Mouse (Mus musculus) small intestine, adult 2 months (tissue): ENCODE measurements around the gene Treml2.

Experiments
- CTCF ChIP-seq: fragments of 200-500 bp; IDR thresholded peaks from 2 replicates; pipeline ENCODE4 v1.5.1; 2012; ENCODE audit warnings: low read depth, mild to moderate bottlenecking, control low read depth, inconsistent platforms, low read length, moderate library complexity, mixed read lengths; ENCODE audit not compliant: insufficient replicate concordance, insufficient read length; ENCODE audit errors: extremely low read depth
- POLR2A ChIP-seq: fragments of 200-500 bp; IDR thresholded peaks from 2 replicates; pipeline ENCODE4 v1.6.1; 2012; ENCODE audit warnings: low read depth, mild to moderate bottlenecking, control low read depth, inconsistent platforms, low read length, moderate library complexity

DNA sequence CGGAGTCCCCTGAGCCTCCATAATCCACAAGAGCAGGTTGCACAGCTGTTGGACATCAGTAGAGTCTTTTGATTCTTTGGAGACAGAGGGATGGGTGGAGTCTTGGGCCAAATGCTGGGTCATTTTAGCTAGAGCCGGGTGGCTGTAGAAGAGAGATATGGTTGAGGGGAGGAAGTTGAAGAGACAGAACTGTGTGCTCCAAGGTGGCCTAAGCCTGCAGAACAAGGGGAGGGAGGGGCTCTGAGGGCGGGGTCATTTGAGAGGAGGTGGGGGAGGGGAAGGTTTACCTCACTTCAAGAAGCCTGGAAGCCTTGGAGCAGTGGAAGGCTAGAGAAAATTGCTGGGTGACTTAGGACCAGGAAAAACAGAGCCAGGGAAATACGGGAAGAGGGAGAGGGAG, at the start of gene Treml2:
- TF ChIP-seq CTCF = no peak
- TF ChIP-seq POLR2A = no peak
